Mouse (Mus musculus) midbrain, postnatal 0 days (tissue): Measurements from ENCODE around the gene Ccndbp1. TPM values are rescaled to one million over a fixed set of nuclear protein-coding genes. Genes with fewer than 3 reads are reported as not detected.

Experiments used
- ATAC-seq: fragments of 200-750 bp; cut with Nextera tagmentation; 2 replicates; pipeline ENCODE4 v1.8.0; 2017; ENCODE audit warnings: moderate number of reproducible peaks, mild to moderate bottlenecking, moderate TSS enrichment, moderate library complexity; ENCODE audit not compliant: low FRiP score
- DNase-seq: peaks from one replicate; pipeline ENCODE4 v3.0.0-alpha.2; 2015; ENCODE audit warnings: low spot score
- H3K27ac ChIP-seq: fragments of 300-500 bp; sonication (generic); 2 replicates; pipeline ENCODE4 v1.5.1; 2014; ENCODE audit warnings: low read depth, mild to moderate bottlenecking, low read length, mixed read lengths
- H3K27me3 ChIP-seq: fragments of 300-500 bp; sonication (generic); 2 replicates; pipeline ENCODE4 v1.6.1; 2014; ENCODE audit warnings: low read length, control low read depth, mixed read lengths; ENCODE audit not compliant: insufficient read depth
- H3K36me3 ChIP-seq: fragments of 300-500 bp; sonication (generic); 2 replicates; pipeline ENCODE4 v1.6.1; 2014; ENCODE audit warnings: low read length, control low read depth, mixed read lengths; ENCODE audit not compliant: insufficient read depth
- H3K4me1 ChIP-seq: fragments of 300-500 bp; sonication (generic); 2 replicates; pipeline ENCODE4 v1.6.1; 2014; ENCODE audit warnings: mild to moderate bottlenecking, control low read depth, antibody characterized with exemption, low read length, mixed read lengths; ENCODE audit not compliant: insufficient read depth
- H3K4me2 ChIP-seq: fragments of 300-500 bp; sonication (generic); 2 replicates; pipeline ENCODE4 v1.6.1; 2014; ENCODE audit warnings: low read depth, mild to moderate bottlenecking, low read length, mixed read lengths; ENCODE audit not compliant: poor library complexity, severe bottlenecking
- H3K4me3 ChIP-seq: fragments of 300-500 bp; sonication (generic); 2 replicates; pipeline ENCODE4 v1.5.1; 2014; ENCODE audit warnings: low read depth, mild to moderate bottlenecking, low read length, moderate library complexity
- H3K9ac ChIP-seq: fragments of 300-500 bp; sonication (generic); replicated peaks from 2 replicates; pipeline ENCODE4 v1.6.1; 2014; ENCODE audit warnings: mild to moderate bottlenecking, low read length, moderate library complexity, mixed read lengths; ENCODE audit not compliant: poor library complexity, severe bottlenecking
- H3K9me3 ChIP-seq: fragments of 300-500 bp; sonication (generic); 2 replicates; pipeline ENCODE4 v1.6.1; 2016; ENCODE audit warnings: low read length, control low read depth
- CTCF ChIP-seq: IDR thresholded peaks from 2 replicates; pipeline ENCODE4 v1.5.1; 2016; ENCODE audit warnings: antibody characterized with exemption, mild to moderate bottlenecking
- WGBS: fragments of 180-500 bp; shearing (Covaris S2); extraction: QIAGEN DNeasy Blood & Tissue Kit; methylation state at CpG from one replicate; pipeline ENCODE4 v1.1.7; 2014; 5-methylcytosine and 5-hydroxymethylcytosine counted together
- microRNA-seq: library from miRNA; unstranded; fragments of <30 nt; microRNA quantifications from one replicate; pipeline ENCODE4, GENCODE M21; 2016; ENCODE audit warnings: borderline number of aligned reads
- polyA plus RNA-seq: library from polyadenylated mRNA; unstranded; fragments of >200 nt; fragmentation: Nextera tagmentation; extraction: Ambion mirVana; gene quantifications from 2 replicates; pipeline ENCODE4 v1.2.1, GENCODE M21; 2015
- total RNA-seq: library from RNA; depleted of rRNA; stranded (reverse); fragments of >200 nt; gene quantifications from 2 replicates; pipeline ENCODE4 v1.2.3, GENCODE M21; 2014; rRNA removed

Ccndbp1 gene
- total and polyA plus RNA-seq, 2 experiments from 2014 or later = 51.9 to 77.8 TPM

- H3K9ac ChIP-seq = no peak overlapping the region
- H3K36me3 ChIP-seq = no peaks in the 10 kb centered on the region
- ATAC-seq = no peak
- no peaks in the 10 kb centered on the region for H3K27me3 ChIP-seq
- H3K27ac ChIP-seq = no peak overlapping the region
- no peak overlapping the region for H3K4me2 ChIP-seq
- 92% methylated on average over 2 of the region's 2 CpGs for WGBS
- no peaks in the 10 kb centered on the region for H3K4me1 ChIP-seq
- H3K4me3 ChIP-seq = no peak overlapping the region
- DNase-seq = no peak
- TF ChIP-seq CTCF = no peak
- H3K9me3 ChIP-seq = no peaks in the 10 kb centered on the region
Measured at GRCm38 (mm10) chr2:121061315-121061714, 53.1 kb downstream of the Ccndbp1 start.

Small RNA genes within 50 kb of the gene (microRNA-seq; reads per million reads assigned to microRNA genes)
- gene Gm44325 = not detected

Other genes with a start within 250 kb of the Ccndbp1 start
- gene Cdan1, start 158.3 kb upstream of the Ccndbp1 start, total RNA-seq = 26.6 and 34.1 TPM in 2 replicates
- 4.8 and 6.3 TPM in 2 replicates for gene Cdan1, start 158.3 kb upstream of the Ccndbp1 start, polyA plus RNA-seq
- gene Ttbk2, start 157.8 kb upstream of the Ccndbp1 start, total RNA-seq = 65.3 and 85.9 TPM in 2 replicates
- gene Ttbk2, start 157.8 kb upstream of the Ccndbp1 start, polyA plus RNA-seq = 7.4 and 8.7 TPM in 2 replicates
- gene Ubr1, start 37.7 kb upstream of the Ccndbp1 start, total RNA-seq = 31.0 and 34.0 TPM in 2 replicates
- gene Ubr1, start 37.7 kb upstream of the Ccndbp1 start, polyA plus RNA-seq = 24.5 and 28.0 TPM in 2 replicates
- 20.9 and 21.5 TPM in 2 replicates for gene Tmem62, start 31.4 kb upstream of the Ccndbp1 start, total RNA-seq
- gene Tmem62, start 31.4 kb upstream of the Ccndbp1 start, polyA plus RNA-seq = 14.3 and 14.5 TPM in 2 replicates
- not detected in 2 replicates for gene Epb42, start 28.7 kb downstream of the Ccndbp1 start, total RNA-seq
- 0.12 TPM in 1 of 2 replicates, not detected in the other for gene Epb42, start 28.7 kb downstream of the Ccndbp1 start, polyA plus RNA-seq
- 0.14 and 0.44 TPM in 2 replicates for gene Tgm5, start 77.4 kb downstream of the Ccndbp1 start, total RNA-seq
- 0.11 and 0.32 TPM in 2 replicates for gene Tgm5, start 77.4 kb downstream of the Ccndbp1 start, polyA plus RNA-seq
- gene Tgm7, start 101.4 kb downstream of the Ccndbp1 start, total RNA-seq = not detected in 2 replicates
- gene Tgm7, start 101.4 kb downstream of the Ccndbp1 start, polyA plus RNA-seq = not detected in 2 replicates
- gene Adal, start 132.0 kb downstream of the Ccndbp1 start, total RNA-seq = 17.1 and 21.7 TPM in 2 replicates
- gene Adal, start 132.0 kb downstream of the Ccndbp1 start, polyA plus RNA-seq = 18.2 and 19.1 TPM in 2 replicates
- gene Lcmt2, start 132.2 kb downstream of the Ccndbp1 start, total RNA-seq = 10.0 and 11.2 TPM in 2 replicates
- gene Lcmt2, start 132.2 kb downstream of the Ccndbp1 start, polyA plus RNA-seq = 13.5 and 14.8 TPM in 2 replicates
- gene Tubgcp4, start 162.3 kb downstream of the Ccndbp1 start, total RNA-seq = 35.8 and 38.2 TPM in 2 replicates
- 21.2 and 23.0 TPM in 2 replicates for gene Tubgcp4, start 162.3 kb downstream of the Ccndbp1 start, polyA plus RNA-seq
- 6.5 and 7.2 TPM in 2 replicates for gene Zscan29, start 162.7 kb downstream of the Ccndbp1 start, total RNA-seq
- 4.5 and 4.8 TPM in 2 replicates for gene Zscan29, start 162.7 kb downstream of the Ccndbp1 start, polyA plus RNA-seq